Mouse (Mus musculus) E14TG2a.4 (cell line): ENCODE measurements around the gene Helt.

Experiments
- CTCF ChIP-seq: conservative IDR thresholded peaks from 2 replicates; pipeline ENCODE4 v1.5.1; 2014; ENCODE audit warnings: low read length
- POU5F1 ChIP-seq: IDR thresholded peaks from 2 replicates; pipeline ENCODE4 v1.6.1; 2014; ENCODE audit warnings: low read length, borderline replicate concordance

GRCm38 (mm10) chr8:46326715-46327114, 32.2 kb upstream of the Helt start:
- no peak for TF ChIP-seq CTCF
- no peak for TF ChIP-seq POU5F1
